Mouse (Mus musculus) layer of hippocampus, postnatal 25 days (tissue): Measurements from ENCODE around the gene 2410004B18Rik. TPM values are rescaled to one million over a fixed set of nuclear protein-coding genes. Genes with fewer than 3 reads are reported as not detected.

Source experiments
- DNase-seq, 2 experiments: peaks; one replicate each; pipeline ENCODE4 v3.0.0; 2022; ENCODE audit warnings: mixed read lengths in 2 of 2, low spot score in 1 of 2; ENCODE audit errors: extremely low spot score in 1 of 2
- total RNA-seq, 2 experiments: library from RNA; stranded (reverse); gene quantifications; 2 replicates each; pipeline ENCODE4 v1.2.3; 2021

The 2410004B18Rik gene
- total RNA-seq, 2 experiments from 2014 or later, result 36.5 to 37.4 TPM

- no peak for DNase-seq
Observed at GRCm38 (mm10) chr3:145925506-145925905, 12.3 kb upstream of the 2410004B18Rik start.

DNA sequence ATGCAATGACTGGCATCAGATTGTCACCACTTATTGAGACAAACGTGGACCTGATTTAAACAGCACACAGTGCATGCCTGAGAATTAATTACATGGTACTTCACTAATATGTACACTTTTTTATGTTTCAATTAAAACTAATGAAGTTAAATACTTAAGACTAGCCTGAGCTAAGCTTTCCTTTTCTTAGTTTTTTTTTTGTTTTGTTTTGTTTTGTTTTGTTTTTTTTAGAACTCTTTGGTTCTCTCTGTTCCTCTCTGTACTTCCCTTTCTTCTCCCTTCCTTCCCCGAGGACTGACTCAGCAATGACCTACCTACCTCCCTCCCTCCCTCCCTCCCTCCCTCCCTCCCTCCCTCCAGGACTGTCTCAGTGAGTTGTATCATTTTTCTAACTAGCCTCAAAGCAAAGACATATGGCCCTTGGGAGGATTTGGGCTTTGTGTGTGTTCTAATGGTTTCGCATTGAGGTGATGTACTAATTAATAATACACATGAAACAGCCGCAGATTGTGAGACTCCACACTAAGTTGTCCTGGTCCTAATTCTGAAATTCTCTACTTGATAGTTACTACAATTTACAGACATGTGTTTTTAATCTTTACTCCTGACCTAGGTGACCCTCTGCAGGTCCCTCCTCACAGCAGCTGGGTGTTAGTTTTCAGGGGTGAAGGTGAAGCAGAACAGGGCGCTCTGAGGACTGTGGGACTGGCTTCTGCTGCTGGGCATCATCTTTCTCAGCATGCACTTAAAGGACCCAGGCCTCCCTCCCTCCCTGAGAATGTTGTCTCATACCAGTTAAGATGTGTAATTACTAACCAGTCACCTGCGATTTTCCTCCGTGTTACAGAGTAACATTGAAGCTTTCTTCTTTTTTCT, 8.1 kb upstream of the 2410004B18Rik start:
- no peak for DNase-seq

DNA sequence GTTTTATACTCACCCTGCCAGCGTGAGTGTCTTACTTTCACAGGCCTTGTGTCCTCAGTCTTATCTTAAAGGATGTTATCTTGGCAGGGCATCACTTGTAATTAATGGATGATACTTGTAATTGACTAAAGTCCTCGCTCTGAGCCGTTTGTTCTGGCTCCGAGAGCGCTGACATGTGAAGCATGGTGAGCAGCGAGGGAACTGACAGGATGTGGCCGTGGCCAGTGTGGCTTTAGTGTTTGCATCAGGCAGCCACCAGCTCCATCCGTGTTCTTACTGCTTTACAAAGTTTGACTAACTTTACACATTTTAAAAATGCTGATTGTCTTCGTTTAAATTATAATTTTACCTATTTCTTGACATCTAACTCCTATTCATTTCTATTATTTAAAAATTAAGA, 4.0 kb upstream of the 2410004B18Rik start:
- no peak for DNase-seq

DNA sequence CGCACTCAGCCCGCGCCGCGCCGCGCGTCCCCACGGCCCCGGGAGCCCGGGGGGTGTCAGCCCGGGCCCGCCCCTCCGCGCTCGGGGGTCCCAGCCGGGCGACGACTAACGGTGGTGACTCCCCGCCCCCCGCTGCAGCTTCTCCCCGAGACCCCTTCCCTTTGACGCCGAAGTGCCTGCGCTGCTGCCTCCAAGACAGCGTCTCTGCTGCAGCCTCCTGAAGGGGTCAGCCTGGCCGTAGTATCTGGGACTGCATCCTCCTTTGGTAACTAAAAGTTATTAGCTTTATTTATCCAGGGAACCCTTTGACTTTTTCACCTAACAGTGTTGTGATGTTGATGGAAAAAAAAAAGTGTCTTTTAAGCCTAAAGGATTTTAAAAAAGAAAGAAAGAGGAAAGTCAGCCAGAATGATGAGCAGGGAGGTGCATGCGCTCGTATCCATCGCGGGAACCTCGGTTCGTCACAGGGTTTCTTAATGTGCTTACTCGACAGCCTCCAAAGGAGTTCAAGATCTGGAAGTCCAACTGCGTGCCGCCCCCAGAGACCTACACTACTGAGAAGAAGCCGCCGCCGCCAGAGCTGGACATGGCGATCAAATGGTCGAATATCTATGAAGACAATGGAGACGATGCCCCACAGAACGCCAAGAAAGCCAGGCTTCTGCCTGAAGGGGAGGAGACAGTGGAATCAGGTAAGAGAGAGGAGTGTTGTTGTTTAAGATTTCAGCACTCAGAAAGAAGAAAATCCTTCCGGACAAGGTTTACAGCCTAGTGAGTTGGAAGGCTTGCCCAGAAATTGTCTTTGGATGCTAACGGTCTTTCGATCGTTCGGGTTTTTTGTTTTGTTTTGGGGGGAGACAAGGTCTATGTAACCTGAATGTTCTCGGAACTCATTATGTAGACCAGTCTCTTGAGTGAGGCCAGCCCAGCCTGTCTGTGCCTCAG, 863 bp downstream of the 2410004B18Rik start:
- no peak for DNase-seq

DNA sequence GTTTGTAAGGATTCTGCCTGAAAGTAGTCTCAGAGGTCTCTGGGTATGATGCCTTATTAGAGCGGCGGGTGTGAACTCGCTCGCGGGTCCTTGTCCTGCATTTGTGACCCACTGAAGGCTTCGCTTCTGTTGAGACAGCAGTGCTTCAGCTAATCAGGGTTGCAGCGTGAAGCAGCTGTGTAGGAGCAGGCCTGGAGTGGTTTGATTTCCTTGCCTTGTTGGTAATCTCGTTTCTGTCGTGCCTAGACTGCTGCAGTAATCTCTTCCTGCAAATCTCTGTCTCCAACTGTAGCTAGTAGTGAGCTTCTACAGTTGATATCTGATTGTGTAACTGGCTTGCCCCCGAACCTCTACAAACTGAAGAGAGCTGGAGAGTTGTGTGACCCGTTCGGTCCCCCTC, 1.6 kb downstream of the 2410004B18Rik start:
- DNase-seq, result no peak

- no peak for DNase-seq
Observed at GRCm38 (mm10) chr3:145939971-145940370, 2.2 kb downstream of the 2410004B18Rik start.

DNA sequence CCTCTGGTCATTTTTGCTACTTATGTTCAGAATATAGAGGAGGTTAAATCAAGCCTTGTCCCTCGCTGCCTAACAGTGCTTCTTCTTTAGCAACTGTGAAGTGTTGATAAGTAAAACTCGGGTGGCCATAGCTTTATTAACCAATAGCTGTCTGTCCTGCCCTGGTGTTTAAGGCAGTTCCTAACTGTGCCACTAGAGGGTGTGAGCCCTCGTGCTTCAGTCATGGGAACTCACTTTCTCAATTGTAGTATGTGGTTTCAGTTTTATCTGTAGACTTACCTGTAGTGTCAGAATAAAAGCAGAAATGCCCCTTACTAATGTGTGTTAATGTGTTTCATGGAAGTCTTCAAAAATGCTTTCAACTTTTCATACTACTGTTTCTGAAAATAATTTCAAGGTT, 4.2 kb downstream of the 2410004B18Rik start:
- DNase-seq, result peak; percentile 55 to 74

DNA sequence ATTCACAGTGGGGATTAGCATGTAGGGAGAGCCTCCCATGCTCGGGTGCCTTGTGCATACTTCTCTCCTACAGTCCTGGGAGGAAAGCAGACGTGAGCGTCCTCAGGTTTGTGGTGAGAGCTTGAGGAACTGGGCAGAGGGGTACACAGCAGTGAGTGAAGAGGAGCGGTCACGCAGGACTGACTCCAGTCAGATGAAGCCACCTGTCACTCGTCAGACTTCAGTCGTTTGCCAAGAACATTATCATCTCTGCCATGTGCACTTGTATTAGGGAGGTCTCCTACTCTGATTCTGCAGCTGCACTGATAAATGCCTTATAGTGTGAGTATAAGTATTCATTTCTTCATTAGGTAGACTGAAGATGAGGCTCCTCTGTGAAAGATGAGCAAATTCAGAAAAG, 6.5 kb downstream of the 2410004B18Rik start:
- no peak for DNase-seq

DNA sequence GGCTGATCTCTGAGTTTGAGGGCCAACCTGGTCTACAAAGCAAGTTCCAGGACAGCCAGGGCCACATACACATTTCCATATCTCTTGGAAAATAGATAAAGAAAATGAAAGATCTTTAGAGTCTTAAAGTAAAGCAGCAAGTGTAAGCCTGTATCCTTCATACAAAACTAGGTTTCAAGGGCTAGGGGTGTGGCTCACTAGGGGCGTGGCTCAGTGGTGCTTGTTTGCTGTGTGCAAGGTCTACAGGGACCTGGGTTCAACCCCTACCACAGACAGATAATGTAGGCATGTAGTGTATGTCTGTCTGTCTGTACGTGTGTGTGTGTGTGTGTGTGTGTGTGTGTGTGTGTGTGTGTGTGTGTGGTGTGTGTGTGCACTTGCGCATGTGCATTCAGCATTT, 8.1 kb downstream of the 2410004B18Rik start:
- DNase-seq, result no peak

DNA sequence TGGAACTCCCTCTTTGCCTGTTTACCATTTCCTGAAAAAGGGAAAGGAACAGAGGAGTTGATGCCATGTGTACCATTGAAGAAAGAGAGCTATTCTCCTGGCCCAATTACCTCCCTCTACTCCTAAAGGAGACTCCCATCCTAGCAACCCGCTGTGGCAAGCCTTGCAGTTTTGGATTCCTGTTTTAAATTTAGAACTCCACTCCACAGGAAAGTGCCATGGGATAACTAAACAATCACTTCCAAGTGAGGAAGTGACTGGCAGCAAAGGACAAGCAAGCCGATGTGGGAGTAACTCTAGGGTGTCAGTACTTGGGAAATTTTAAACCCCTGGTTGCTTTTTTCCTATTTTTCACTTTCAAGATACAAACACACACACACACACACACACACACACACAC, 8.8 kb downstream of the 2410004B18Rik start:
- no peak for DNase-seq

- no peak for DNase-seq
Observed at GRCm38 (mm10) chr3:145947539-145948204, 9.9 kb downstream of the 2410004B18Rik start.

DNA sequence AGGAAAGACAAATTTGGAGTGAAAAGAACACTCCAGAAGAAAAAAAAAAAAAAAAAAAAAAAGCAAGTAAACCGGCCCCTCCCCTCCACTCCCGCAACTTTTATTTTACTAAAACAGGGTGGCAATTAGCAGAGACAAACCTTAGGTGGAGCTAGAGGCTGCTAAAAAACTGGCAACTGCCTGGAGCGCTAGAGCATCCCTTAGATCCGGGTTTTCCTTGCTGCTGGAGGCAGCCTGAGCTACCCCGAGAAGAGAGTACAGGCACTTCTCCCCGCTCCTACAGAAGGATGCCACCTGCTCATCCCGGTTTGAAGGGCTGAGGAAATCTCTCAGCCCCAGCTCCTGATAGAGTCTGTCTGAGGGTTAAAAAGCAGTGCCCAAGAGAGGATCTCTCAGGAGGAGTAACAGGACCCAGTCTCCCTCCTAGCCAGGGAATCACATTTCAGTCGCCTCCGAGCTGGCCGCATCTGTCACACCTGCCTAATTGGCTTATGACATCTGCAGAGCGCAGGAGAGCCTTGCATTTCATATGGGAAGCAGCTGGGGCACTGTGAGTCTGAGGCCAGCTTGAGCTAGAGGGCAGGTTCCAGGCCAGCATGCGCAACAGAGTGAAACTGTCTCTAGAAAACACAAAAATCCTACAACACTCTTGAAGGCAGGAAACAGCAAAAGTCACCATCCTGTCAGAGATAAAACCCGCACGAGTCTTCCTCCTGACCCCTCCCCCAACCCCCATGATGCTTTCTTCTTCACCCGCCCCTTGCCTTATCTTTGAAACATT, 12.4 kb downstream of the 2410004B18Rik start:
- DNase-seq, result peak; percentile 17 to 36

DNA sequence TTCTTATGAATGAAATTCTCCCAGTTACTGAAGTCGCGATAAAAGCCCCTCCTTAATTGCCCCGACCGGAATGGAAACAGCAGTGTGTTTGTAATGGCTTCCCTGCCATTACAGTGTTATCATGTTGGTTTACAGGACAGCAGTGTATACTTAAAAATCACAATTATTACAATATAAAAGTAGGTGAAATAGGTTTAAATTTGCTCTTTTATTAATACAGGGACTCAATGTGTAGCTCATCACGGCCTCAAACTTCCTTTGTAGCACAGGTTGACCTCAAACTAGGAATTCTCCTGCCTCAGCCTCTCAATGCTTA, 13.0 kb downstream of the 2410004B18Rik start:
- no peak for DNase-seq

DNA sequence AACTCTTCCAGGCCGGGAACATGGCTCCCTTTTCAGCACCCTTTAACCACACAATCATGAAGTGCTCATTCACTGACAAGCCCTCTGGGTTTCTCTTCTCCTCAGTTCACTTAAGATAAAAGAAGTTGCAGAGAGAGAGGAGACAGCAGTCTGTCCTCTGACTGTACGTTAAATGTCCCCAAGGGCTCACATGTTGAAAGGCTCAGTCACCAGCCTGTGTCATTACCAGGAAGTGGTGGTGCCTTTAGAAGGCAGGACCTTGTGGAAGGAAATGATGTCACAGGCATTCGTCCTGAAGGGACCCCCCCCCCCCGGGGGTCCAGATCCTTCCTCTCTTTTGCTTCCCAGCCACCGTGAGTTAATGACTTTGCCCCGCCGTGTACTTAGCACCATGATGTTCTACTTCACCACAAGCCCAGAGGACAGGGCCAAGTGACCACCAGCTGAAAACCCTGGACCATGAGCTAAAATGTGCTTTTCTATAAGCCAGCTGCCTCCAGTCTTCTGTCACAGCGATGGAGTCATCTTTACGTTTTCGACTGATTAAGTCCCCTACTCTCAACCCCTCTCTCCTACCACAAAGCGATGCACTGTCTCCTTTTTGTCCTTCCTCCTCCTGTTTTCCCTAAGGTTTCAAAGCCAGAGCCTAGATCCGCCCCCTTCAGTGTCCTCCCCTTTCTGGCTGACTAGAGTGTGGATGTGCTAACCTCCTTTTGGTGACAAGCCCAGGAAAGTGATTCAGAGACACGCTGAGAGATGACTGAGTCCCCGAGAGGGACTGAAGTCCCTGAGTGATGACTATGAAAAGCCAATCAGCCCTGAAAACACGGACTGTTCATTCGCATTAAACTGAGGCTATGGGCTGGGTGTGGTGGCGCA, 13.7 kb downstream of the 2410004B18Rik start:
- DNase-seq, result no peak

- DNase-seq, result no peak
Observed at GRCm38 (mm10) chr3:145952945-145953344, 15.1 kb downstream of the 2410004B18Rik start.

DNA sequence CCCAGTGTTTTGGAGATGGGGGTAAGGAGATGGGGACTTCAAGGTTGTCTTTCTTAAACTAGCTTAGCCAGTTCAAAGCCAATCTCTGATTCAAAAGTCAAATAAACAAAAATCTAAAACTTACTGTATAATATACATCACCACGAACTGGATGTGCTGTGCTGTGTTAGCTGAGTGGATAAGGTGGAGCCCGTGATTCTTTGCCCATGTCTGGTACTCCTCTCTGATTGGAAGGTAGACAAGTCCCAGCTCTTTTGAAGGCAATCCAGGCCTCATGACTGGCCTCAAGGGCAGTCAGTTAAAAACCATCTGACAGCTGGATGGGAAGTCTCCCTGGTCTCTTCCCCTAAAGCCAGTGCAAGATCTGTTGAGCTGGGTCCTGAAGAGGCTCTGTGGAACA, 15.6 kb downstream of the 2410004B18Rik start:
- no peak for DNase-seq

DNA sequence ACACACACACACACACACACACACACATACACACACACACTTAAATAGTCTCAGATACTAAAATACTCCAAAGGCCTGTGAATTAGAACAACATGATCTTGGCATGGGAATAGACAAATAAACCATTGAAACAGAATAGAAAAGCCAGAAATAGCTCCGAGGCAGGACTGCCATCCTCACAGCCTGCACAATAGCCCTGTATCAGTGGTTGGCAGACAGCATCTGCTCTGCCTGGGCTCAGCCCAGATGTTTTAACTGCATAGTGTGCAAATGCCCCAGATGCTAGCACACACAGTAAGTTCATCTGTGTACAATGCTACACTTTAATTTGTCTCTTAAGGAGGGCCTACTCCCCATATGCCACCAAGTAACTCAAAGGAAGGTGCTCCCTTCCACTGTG, 22.0 kb downstream of the 2410004B18Rik start:
- DNase-seq, result no peak

GRCm38 (mm10) chr3:145962411-145962810, 24.6 kb downstream of the 2410004B18Rik start:
- DNase-seq, result no peak
